Mouse (Mus musculus): ENCODE data around the gene Mob1b.

- TF ChIP-seq EP300 (IDR thresholded peaks at IDR 0.05; ENCODE audit: insufficient read depth, low read depth, low read length) (no peak), POLR2A (IDR thresholded peaks at IDR 0.05; ENCODE audit: insufficient read depth, low read length) (no peak), CTCF (IDR thresholded peaks at IDR 0.05; ENCODE audit: low read depth, low read length) (no peak)
Observed at GRCm38 (mm10) chr5:88687996-88688406, 32.7 kb upstream of the Mob1b start.
